Mouse (Mus musculus) brain, embryonic 14.5 days (tissue): ENCODE measurements around the gene Dnajc22.

Experiments used
- CTCF ChIP-seq: fragments of 200-500 bp; IDR thresholded peaks from 2 replicates; pipeline ENCODE4 v1.5.1; 2012; ENCODE audit warnings: inconsistent platforms, mild to moderate bottlenecking, moderate library complexity, borderline replicate concordance; ENCODE audit not compliant: insufficient read depth, insufficient read length; ENCODE audit errors: extremely low read depth
- POLR2A ChIP-seq: fragments of 200-500 bp; IDR thresholded peaks from 2 replicates; pipeline ENCODE4 v1.6.1; 2012; ENCODE audit warnings: mild to moderate bottlenecking, inconsistent platforms, borderline replicate concordance; ENCODE audit not compliant: poor library complexity, insufficient read depth, insufficient read length, severe bottlenecking; ENCODE audit errors: extremely low read depth

- no peak for TF ChIP-seq CTCF
- TF ChIP-seq POLR2A, result no peak
These were observed 12.3 kb downstream of the Dnajc22 start for GRCm38 (mm10) chr15:99105238-99105637.
